Mouse (Mus musculus): ENCODE measurements around the gene Mtor.

DNA sequence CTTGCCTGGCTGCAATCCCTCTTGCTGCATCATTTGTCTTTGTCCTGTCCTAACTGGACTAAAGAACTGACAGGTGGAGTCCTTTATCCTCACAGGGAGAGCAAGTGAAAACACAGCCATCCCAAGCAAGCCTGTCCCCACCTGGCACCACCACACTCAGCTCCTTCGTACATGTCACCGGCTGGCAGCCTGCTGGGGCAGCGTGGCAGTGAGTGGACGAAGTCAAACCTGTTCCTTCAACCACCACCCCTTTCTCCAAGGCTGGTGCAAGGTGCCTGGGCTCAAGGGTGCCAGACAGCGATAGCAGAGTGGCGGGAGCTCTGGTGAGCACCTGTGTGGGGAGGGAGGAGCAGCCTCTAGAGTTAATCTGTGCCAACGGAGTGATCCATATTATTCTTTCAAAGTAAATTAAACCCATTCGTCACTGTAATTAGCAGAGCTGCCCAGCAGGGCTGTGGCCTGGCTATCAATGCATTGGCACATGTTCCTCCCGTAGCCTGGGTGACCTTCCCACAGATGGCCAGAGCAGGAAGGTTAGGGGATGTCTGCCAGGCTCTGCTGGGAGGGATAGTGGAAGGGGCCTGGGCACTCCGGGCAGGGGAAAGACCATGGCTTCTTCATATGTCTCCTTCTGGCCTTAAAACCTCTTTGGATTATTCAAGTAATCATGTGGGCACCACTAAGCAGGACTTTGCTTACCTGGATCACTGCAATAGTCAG is 40.0 kb upstream of the Mtor start:
- TF ChIP-seq POLR2A (IDR thresholded peaks at IDR 0.05; ENCODE audit: insufficient read depth, low read depth, low read length) (no peak), CTCF (IDR thresholded peaks at IDR 0.05; ENCODE audit: insufficient read depth, low read depth, low read length) (no peak)

Measured in olfactory bulb, adult 2 months (tissue).